Mouse (Mus musculus) testis, postnatal 14 days (tissue): Measurements from ENCODE around the gene Cenpv.
"Not testable (repeated sequence)": the region's sequence is repeated elsewhere in the genome, so short reads cannot be mapped to it uniquely, and the experiment has no call there.

Experiments
- DNase-seq: peaks from one replicate; pipeline ENCODE4 v3.0.0; 2021; ENCODE audit warnings: low spot score

Gene Cenpv

DNA sequence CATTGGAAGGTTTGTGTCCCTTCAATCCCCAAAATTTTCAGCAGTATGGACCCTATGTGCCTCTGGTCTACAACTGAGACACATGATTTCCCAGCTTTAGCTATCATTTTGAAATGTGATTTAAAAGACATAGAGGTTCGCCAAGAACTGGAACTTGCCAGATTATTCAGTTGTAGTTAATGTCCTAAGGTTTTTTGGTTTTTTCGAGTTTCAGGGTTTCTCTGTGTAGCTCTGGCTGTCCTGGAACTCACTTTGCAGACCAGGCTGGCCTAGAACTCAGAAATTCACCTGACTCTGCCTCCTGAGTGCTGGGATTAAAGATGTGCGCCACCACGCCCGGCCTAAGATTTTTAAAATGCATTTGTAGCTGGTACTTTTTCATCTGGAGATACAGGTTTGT is 14.6 kb upstream of the Cenpv start:
- DNase-seq, result no peak

GRCm38 (mm10) chr11:62553186-62553585 is 14.1 kb upstream of the Cenpv start:
- no peak for DNase-seq

- peak; percentile 92 for DNase-seq
These were observed 12.4 kb upstream of the Cenpv start for GRCm38 (mm10) chr11:62551226-62552119.

DNA sequence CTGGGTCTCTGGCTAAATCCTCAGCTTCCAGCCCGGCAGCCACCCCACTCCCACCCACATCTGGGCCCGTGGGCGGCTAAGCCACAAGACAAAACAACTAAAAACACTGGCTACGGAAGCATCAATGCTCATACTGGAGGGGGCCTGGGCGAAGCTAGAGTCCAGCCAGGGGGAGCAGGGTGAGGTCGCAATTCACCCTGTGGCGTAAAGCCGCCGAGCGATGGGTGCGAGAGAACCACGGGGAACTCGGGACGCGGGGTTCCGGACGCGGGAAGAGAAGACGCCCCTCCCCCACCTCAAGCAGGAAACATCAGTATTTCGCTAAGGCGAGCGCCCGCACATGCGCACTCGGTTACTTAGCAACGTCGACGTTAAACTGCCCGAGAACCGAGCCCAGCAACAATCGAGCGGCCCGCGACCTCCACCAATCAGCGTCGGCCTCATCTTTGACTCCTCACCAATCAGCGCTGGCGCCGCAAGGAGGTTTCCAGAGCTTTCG is 11.7 kb upstream of the Cenpv start, which contains the start of gene Ubb:
Gene Ubb, plus strand, starts transcription at position 445 of the 499 bp plus-strand sequence.
- peak; percentile 99 for DNase-seq

DNA sequence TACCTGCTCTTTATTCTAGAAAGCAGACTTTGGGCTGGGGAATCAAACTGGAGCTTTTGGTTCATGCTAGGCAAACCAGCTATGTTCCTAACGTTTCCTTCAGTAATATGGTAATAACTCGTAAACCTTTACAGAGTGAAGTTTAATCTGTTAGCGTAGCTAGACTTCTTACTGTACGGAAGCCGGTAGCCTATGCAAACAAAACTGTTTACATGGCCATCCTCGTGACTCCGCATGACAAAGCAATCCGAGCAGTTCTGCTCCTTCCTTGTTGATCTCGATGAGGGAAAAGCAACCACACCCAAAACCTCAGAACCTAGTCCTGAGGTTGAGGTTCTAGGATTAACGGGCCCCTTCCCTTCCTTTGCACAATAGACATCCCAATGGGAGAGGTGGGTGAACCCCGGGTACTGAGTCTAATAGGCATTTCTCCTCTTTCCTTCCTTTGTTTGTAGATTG is 11.2 kb upstream of the Cenpv start:
- peak; percentile 46 for DNase-seq

DNA sequence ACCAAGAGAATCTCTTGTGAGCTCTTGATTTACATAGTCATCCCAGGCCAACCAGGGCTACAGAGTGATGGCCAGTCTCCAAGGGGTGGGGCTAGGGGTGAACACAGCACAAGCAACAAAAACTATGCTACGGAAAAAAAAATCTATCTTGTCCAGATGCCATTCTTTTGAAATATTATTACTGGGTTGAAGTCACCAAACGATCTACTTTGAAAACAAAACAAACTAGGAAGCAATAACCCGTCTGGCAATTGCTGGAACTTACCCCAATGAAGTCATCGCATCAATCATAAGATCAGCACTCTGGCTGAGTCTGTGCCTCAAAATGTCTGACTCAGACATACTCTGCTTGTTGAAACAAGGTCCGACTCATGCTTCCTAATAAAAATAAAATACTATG is 10.7 kb upstream of the Cenpv start:
- peak; percentile 63 for DNase-seq

GRCm38 (mm10) chr11:62543991-62544390 is 4.9 kb upstream of the Cenpv start:
- no peak for DNase-seq

DNA sequence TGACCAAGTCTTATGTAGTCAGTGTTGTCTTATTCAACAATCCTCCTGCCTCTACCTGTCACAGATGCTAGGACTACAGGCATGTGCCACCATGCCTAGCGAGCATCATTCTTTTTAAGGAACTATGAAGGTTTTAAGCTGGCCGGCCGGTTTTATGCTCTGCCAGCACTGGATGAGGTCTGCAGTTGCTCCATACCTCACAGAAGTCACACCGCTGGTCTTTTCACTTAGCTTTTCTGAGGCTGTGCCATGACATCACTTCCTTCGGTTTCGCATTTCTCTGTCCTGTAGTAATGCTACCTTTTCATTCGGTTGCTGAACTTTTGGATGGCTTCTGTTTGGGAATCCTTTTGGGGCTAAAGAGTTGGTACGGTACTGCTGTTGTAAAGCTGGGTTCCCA is 2.5 kb upstream of the Cenpv start:
- no peak for DNase-seq

DNA sequence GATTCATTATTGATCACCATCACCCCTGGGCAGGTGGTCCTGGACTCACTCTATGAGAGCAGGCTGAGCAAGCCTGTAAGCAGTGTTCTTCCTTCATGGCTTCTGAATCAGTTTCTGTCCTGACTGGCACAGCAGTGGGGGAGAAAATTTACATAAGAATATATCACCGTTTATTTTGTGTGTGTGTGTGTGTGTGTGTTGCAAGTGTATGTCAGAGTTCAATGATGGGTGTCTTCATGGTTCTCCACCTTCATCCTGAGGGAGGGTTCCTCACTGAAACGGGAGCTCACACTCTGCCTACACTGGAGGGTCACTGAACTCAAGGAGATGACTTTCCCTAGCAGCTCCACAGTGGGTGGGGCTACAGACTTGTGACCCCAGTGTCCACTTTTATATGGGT is 1.9 kb upstream of the Cenpv start:
- no peak for DNase-seq

DNA sequence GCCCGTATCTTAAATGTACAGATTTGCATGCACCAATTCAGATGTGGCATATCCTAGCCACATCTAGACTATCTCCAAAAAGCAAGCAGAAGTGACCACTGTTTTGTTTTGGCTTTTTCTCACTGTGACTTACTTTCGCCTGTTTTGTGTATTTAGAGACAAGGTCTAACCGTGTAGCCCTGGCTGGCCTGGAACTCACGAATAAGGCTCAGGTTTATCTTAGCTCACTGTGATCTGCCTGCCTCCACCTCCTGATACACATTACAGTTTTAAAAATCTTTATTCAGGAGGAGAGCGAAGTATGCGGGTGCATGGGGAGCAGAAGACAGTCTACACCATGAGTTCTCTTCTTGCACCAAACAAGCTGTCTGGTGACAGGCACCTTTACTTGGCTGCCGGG is 1.1 kb upstream of the Cenpv start:
- DNase-seq, result no peak

DNA sequence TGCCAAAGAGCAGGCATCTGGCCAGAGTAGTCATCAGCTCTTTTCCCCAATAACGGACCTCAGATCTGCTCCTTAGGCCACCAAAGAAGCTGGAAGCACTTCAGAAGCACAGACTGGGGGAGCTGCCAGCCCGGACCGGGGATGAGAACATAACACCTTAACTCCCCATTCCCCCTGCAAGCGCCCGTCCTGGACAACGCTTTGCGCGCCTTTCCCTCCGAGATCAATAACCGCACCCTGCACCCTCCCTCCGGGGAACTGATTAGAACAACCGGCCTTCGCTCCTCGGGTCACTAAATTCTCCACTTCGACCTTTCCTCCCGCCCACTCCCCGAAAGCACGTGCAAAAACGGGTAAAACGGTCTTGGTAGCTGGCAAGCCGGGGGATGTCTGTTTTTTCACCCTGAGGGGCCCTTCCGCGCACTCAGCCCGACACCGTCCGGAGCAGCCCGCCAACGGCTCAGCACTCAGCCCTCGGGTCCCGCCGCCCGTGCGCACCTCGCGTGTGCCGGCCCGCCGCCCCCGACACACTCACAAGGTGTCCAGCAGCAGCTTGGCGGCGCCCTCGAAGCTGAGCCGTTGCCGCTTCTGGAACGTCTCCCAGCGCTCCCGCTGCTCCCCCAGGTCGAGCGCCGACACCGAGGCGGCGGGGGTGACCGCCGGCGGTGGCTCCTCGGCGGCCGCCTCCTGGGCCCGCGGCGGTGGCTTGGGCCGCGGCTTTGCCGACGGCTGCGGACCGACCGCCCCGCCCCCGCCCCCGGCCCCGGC is 556 bp downstream of the Cenpv start:
- peak; percentile 82 for DNase-seq

- DNase-seq, result peak; percentile 29
These were observed 1.5 kb downstream of the Cenpv start for GRCm38 (mm10) chr11:62537590-62537989.

DNA sequence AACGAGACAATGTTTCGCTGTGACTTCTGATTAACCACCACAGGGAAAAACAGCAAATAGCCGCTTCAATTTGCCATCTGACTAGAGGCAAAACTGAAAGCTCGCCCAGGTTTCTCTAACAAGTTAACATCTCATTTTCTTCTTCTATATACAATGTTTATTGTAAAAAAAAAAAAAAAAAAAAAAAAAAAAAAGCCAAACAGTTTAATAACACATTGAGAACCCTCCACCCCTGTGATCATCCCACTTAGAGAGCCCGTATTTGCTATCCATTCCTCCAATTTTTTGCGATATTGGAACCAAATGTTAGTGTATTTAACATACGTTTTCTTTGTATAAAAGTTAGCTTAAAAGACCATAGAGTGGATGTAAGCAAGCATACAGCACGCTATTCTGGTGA is 2.0 kb downstream of the Cenpv start:
- no peak for DNase-seq

DNA sequence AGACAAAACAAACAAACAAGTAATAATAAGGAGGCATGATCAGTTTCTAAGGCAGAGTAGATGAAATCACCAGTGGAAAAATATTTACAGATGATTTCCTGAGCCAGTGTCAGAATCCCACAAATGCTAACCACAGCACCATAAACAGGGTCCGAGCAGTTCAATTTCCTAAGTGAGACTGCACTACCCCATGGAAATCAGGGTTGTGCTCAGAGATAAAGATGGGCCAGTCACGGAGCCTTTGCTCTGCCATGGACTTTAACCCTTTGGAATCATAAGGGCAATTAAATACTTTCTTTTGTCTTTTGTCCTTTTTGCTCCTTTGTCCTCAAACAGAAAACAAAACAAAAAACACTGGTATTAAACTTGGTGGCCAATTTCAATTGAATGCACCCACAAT is 16.8 kb downstream of the Cenpv start:
- DNase-seq, result no peak

GRCm38 (mm10) chr11:62518991-62519390 is 20.1 kb downstream of the Cenpv start:
- DNase-seq, result peak; percentile 26

GRCm38 (mm10) chr11:62513311-62513710 is 25.8 kb downstream of the Cenpv start:
- no peak for DNase-seq

- DNase-seq, result no peak
These were observed 26.5 kb downstream of the Cenpv start for GRCm38 (mm10) chr11:62512529-62513080.

DNA sequence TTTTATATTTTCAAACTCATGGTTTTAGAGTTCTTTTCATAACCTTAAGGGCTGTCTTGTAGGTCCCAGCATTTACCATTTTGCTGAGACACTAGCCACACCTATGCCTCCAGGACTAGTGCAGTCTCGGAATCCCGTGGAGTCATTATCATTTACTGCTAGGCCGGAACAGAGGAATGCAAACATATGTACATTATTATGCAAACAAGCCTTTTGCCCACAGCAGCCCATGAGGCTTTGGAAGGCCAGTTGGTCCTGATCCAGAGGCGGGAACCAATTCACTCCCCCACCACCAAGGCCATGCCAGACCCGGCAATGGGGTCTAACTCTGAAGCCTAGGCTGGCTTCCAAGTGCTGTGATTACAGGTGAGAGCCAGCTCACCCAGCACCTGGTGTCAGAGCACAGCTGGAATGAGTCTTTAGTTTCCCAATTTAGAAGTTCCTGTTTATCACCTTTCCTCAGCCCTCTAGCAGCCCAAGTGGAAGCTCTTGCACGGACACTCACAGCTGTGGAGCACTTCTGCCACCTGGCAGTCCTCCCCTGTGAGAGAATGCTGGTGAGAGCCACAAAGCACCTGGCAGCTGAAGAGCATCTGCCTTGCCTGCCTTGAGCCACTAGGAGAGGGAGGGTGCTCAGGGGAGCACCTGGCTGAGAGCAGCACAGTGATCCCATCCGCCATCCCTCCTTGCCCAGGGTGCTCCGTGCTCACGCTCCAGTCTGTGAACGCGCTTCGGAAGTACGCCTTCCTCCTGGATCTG is 27.4 kb downstream of the Cenpv start:
- no peak for DNase-seq

GRCm38 (mm10) chr11:62510956-62511355 is 28.1 kb downstream of the Cenpv start:
- DNase-seq, result no peak

DNA sequence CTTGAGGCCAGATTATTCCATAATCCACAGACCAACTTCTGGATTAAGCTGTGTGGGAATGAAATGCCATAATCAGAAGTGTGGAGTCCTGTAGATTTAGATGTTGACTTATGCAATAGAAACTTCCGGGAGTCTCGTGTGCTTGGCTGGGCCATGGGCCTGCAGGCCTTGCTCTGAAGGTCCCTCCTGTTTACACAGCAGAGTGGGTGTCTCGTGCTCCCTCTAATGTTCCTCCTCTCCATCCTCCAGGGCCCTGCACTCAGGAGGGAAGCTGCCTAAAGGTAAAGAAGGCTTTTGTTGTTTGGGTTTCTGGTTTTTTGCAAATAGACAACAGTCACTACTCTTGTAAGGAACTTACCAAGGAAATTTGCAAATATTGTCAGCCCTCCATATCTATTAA is 29.5 kb downstream of the Cenpv start:
- no peak for DNase-seq

DNA sequence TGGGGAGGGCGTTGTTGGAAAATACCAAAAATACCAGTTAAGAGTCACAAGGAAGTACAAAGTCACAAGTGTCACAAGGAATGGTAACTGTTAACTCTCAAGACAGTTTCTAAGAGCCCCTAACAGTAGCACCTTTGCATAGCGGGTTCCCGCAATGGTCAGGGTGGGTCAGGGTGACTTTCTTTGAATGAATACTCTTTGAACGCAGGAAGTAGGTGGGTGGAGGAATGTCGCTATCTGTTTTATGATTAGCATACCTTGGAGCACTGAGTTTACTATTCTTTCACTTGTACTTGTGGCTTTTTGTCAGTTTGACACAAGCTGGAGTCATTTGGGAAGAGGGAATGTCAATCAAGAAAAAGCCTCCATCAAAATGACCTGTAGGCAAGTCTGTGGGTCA is 30.2 kb downstream of the Cenpv start:
- not testable (repeated sequence) for DNase-seq

GRCm38 (mm10) chr11:62508365-62508764 is 30.7 kb downstream of the Cenpv start:
- DNase-seq, result not testable (repeated sequence)
